Mouse (Mus musculus) kidney, postnatal 14 days (tissue): ENCODE measurements around the gene Atp8b3.

Source experiments
- DNase-seq: peaks from one replicate; pipeline ENCODE4 v3.0.0; 2022; ENCODE audit warnings: mixed read lengths

Atp8b3 gene

DNA sequence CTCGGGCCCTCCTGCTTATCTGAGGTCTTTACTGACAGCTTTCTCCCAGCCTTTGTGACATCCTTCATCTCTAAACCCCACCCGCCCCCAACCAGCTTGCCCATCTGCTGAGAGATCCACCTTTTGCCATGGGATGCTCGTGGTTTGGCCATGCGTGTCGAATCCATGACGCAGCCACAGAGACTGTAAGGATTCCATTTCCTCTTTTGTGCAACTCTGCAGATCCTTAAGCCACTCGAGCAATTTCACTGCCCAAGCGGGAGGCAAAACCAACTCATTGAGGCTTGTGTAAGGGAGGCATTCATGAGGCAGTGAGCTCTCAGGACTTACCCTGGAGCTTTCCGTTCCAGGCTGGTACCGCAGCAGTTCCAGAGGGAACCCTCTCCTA lies 28.7 kb downstream of the Atp8b3 start:
- DNase-seq = no peak

- peak; percentile 85 for DNase-seq
These were observed 29.3 kb downstream of the Atp8b3 start for GRCm38 (mm10) chr10:80509412-80510272.

DNA sequence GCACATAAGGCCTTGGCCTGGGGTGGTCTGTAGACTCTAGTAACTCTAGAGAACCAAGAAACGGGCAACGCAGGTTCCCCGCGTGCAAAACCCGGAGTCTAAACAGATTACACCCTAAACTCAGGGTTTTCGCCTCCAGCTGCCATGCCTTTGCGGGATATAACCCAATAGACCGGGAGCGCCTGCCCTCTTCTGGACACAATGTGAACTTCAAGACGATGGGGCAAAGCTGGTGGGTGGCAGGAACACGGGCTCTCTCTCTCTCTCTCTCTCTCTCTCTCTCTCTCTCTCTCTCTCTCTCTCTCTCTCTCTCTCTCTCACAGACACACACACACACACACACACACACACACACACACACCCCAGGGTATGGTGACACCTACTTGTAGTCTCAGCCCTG lies 32.7 kb downstream of the Atp8b3 start:
- peak; percentile 72 for DNase-seq

- DNase-seq = no peak
These were observed 34.2 kb downstream of the Atp8b3 start for GRCm38 (mm10) chr10:80504724-80505123.

DNA sequence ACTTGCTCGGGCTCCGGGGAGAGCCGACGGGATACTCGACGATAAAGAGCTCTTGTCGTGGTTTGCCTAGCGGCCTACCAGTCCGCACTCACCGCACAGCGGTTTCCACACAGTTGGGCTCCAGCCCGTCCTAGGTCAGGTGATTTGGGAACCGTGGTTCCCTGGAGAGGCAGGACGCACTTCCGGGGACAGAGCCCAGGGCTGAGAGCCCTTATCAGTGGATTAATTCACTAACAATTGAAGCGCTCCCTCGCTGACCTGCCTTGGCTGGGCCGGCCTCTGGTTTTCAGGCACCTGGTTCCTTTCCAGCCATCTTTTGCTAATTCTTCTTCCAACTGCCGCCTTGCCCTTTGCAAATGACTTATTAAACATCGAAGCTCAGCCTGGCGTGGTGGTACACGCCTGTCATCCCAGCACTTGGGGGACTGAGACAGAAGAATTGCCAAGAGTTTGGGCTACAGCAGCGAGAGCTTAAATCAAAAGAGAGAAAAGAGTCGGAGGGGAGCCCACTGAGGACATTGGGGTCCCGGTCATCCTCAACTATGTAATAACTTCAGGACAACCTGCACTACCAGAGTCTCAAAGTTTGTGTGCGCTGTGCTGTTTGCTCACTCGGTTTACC lies 35.2 kb downstream of the Atp8b3 start:
- no peak for DNase-seq

GRCm38 (mm10) chr10:80502819-80503314 lies 36.1 kb downstream of the Atp8b3 start:
- DNase-seq = no peak

GRCm38 (mm10) chr10:80502291-80502690 lies 36.6 kb downstream of the Atp8b3 start:
- DNase-seq = no peak

DNA sequence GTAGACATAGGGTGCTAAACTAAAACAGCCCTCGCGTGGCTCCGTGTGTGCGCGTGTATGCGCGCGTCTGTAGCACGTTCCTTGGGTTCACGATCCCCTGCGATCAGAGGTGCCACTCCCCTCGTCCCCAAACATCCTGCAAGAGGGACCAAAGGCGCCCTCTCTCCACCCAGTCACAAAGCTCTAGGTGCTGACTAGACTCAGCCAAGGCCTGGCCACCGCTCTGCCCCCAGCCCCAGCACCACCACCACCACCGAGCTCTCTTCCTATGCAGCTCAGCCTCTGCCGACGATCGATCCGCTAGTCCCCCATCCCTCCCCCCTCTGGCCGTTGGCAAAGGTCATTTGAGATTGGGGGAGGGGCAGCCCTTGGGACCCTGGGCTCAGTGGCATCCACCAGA lies 42.5 kb downstream of the Atp8b3 start:
- DNase-seq = no peak

- DNase-seq = no peak
These were observed 43.0 kb downstream of the Atp8b3 start for GRCm38 (mm10) chr10:80495901-80496300.

DNA sequence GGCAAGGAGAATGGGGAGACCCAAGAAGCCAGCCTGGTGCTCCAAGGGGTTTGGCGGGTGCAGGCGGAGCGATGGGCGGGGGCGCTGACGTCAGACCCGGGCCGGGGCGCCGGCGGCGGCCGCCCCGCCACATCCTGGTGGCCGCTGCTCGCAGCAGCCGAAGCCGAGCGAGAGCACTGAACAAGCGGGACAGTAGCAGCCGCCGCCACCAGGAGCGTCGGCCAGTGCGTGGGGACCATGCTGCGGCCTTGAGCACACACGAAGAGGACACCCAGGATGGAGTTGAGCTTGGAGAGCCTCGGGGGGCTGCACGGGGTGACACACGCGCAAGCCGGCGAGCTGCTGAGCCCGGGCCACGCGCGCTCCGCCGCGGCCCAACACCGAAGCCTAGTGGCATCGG lies 44.2 kb downstream of the Atp8b3 start, which contains the start of gene Onecut3:
TSS of gene Onecut3 (plus strand) at position 104 of the 400 bp plus-strand sequence.
- DNase-seq = peak; percentile 64

GRCm38 (mm10) chr10:80490051-80490450 lies 48.9 kb downstream of the Atp8b3 start:
- DNase-seq = peak; percentile 63

DNA sequence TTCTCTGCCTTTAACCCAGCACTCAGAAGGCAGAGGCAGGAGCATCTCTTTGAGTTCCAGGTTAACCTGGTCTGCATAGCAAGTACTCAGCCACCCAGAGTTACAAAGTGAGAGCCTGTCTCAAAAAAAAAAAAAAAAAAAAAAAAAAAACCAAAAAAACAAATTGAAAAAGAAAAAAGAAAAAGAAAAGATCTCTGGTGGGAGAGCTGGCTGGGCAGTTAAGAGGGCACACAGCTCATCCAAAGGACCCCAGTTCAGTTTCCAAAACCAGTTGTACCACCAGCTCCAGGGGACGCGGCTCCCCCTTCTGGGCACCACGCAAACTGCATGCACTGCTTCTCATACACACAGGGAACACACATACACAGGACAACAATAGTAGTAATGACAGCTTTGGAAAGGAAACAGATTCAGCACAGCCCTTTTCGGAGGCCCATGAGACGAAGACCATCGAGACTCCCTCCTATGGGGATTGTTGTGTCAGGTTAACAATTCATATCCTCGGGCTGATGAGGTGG lies 52.0 kb downstream of the Atp8b3 start:
- no peak for DNase-seq

DNA sequence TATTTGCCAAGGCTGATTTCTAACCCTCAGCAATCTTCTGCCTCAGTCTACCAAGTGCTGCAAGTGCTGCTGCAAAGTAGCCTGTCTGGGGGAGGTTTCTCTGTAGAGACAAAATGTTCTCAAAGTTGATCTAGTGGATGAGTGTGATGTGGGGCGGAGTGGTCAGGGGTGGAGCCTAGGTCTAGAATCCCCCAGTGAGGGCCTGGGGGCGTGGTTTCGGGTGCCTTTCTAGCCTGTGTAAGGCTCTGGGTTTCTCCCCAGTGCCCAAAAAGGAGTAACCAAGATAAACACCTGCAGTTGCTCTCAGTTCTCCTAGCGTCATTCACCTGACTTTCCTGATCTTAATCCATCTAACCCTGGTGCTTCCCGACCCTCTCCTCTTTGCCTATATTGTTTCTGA lies 57.9 kb downstream of the Atp8b3 start:
- DNase-seq = no peak

DNA sequence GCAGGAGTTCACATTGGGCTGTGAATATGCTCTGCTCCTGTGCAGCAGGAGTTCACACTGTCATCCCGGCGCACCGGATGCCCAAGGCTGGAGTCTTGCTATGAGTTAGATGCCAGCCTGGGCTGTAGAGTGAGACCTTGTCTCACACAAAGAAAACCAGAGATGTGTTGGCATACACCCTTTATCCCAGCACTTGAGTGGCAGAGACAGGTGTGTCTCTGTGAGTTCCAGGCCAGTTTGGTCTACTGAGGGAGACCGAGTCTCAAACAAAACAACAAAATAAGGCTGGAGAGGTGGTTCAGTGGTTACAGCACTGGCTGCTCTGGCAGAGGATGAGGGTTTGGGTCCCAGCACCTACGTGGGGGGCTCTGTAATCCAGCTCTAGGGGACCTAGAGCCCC lies 60.4 kb downstream of the Atp8b3 start:
- DNase-seq = no peak

GRCm38 (mm10) chr10:80475290-80475959 lies 63.5 kb downstream of the Atp8b3 start:
- peak; percentile 94 for DNase-seq
